Mouse (Mus musculus) brain, embryonic 14.5 days (tissue): ENCODE measurements around the gene Acot6.

Source experiments
- CTCF ChIP-seq: fragments of 200-500 bp; IDR thresholded peaks from 2 replicates; pipeline ENCODE4 v1.5.1; 2012; ENCODE audit warnings: inconsistent platforms, mild to moderate bottlenecking, moderate library complexity, borderline replicate concordance; ENCODE audit not compliant: insufficient read depth, insufficient read length; ENCODE audit errors: extremely low read depth
- POLR2A ChIP-seq: fragments of 200-500 bp; IDR thresholded peaks from 2 replicates; pipeline ENCODE4 v1.6.1; 2012; ENCODE audit warnings: mild to moderate bottlenecking, inconsistent platforms, borderline replicate concordance; ENCODE audit not compliant: poor library complexity, insufficient read depth, insufficient read length, severe bottlenecking; ENCODE audit errors: extremely low read depth

- TF ChIP-seq CTCF (no peak), POLR2A (no peak)
These were observed 38.1 kb upstream of the Acot6 start for GRCm38 (mm10) chr12:84062336-84062735.
